Mouse (Mus musculus): Measurements from ENCODE around the gene Ranbp2.

DNA sequence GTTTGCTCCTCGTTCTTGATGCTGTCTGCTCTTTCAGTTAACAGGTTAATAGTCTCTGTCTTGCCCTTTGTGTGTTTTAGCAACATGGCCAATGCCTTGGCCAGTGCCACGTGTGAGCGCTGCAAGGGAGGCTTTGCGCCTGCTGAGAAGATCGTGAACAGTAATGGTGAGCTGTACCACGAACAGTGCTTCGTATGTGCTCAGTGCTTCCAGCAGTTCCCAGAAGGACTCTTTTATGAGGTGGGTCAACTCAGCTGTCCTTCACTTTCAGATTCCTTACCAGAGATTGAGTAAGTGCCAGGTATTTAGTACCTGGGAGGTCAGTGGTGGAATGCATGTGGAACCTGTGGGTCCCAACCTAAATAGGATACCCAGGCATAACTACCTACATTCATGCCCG, 47.8 kb upstream of the Ranbp2 start:
- TF ChIP-seq CTCF (IDR thresholded peaks at IDR 0.05; ENCODE audit: extremely low read depth, insufficient read length, insufficient replicate concordance, low read depth, low read length) = no peak
- no peak for TF ChIP-seq POLR2A (IDR thresholded peaks at IDR 0.05; ENCODE audit: low read depth, low read length)

All from small intestine, adult 2 months (tissue).